Mouse (Mus musculus) MEL (cell line): ENCODE data around the gene Timm17a.

Source experiments
- BHLHE40 ChIP-seq: IDR thresholded peaks from 2 replicates; pipeline ENCODE4 v1.6.1; 2012; ENCODE audit warnings: low read depth, mild to moderate bottlenecking, inconsistent platforms, low read length, improper control_type of control experiment, borderline replicate concordance
- CTCF ChIP-seq, 3 experiments: IDR thresholded peaks in 2 of 3; conservative IDR thresholded peaks in 1 of 3; 2 replicates each; pipeline ENCODE4 v1.5.1; 2011 to 2012; ENCODE audit warnings: low read length in 3 of 3, low read depth in 2 of 3, mild to moderate bottlenecking in 2 of 3, improper control_type of control experiment in 1 of 3, inconsistent platforms in 1 of 3, mixed read lengths in 1 of 3, moderate library complexity in 1 of 3; ENCODE audit not compliant: control insufficient read depth in 1 of 3, insufficient read depth in 1 of 3, poor library complexity in 1 of 3, severe bottlenecking in 1 of 3
- ELF1 ChIP-seq: IDR thresholded peaks from 2 replicates; pipeline ENCODE4 v1.6.1; 2014; ENCODE audit warnings: low read depth, mild to moderate bottlenecking, inconsistent platforms, low read length, improper control_type of control experiment, moderate library complexity
- GATA1 ChIP-seq: IDR thresholded peaks from 2 replicates; pipeline ENCODE4 v1.6.1; 2011; ENCODE audit warnings: low read depth, low read length, improper control_type of control experiment
- HCFC1 ChIP-seq: IDR thresholded peaks from 2 replicates; pipeline ENCODE4 v1.6.1; 2012; ENCODE audit warnings: low read depth, mild to moderate bottlenecking, inconsistent platforms, low read length, improper control_type of control experiment, moderate library complexity
- KAT2A ChIP-seq: conservative IDR thresholded peaks from 2 replicates; pipeline ENCODE4 v1.6.1; 2012; ENCODE audit warnings: low read depth, low read length, improper control_type of control experiment, inconsistent platforms
- MAX ChIP-seq: IDR thresholded peaks from 2 replicates; pipeline ENCODE4 v1.6.1; 2011; ENCODE audit warnings: low read length, improper control_type of control experiment
- MYB ChIP-seq: IDR thresholded peaks from 2 replicates; pipeline ENCODE4 v1.6.1; 2011; ENCODE audit warnings: mild to moderate bottlenecking, low read depth, low read length, improper control_type of control experiment
- POLR2A ChIP-seq, 2 experiments: IDR thresholded peaks; 2 replicates each; pipeline ENCODE4 v1.6.1; 2011 to 2012; ENCODE audit warnings: low read length in 2 of 2, mild to moderate bottlenecking in 2 of 2, control low read depth in 1 of 2, improper control_type of control experiment in 1 of 2, low read depth in 1 of 2, moderate library complexity in 1 of 2; ENCODE audit not compliant: control insufficient read depth in 1 of 2, insufficient read depth in 1 of 2, poor library complexity in 1 of 2
- RCOR1 ChIP-seq: IDR thresholded peaks from 2 replicates; pipeline ENCODE4 v1.6.1; 2012; ENCODE audit warnings: low read depth, mild to moderate bottlenecking, inconsistent platforms, low read length, improper control_type of control experiment
- UBTF ChIP-seq: IDR thresholded peaks from 2 replicates; pipeline ENCODE4 v1.6.1; 2012; ENCODE audit warnings: low read depth, mild to moderate bottlenecking, inconsistent platforms, low read length, improper control_type of control experiment, moderate library complexity, borderline replicate concordance; ENCODE audit not compliant: insufficient read depth

DNA sequence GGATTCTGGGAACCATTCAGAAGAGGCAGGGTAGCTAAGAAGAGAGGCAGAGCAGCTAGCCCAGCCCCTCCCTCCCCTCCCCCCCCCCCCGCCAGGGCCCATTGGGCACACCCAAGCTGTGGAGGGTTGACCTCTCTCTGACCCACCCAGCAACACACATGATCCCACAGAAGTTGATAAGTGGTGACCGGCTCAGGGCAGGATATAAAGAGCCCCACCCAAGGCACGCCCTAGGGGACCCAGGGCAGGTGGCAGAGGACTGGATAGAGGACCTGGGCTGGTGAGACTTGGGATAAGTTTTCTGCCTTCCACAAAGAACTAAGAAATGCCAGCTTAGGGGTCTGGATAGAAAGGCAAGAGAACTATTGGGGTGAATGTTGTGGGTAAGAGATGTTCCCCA, 62.9 kb downstream of the Timm17a start:
- TF ChIP-seq CTCF (IDR thresholded peaks at IDR 0.05 in 2 of 3, conservative IDR thresholded peaks at IDR 0.05 in 1 of 3; ENCODE audit: control insufficient read depth in 1 of 3, insufficient read depth in 1 of 3, low read depth in 2 of 3, low read length in 3 of 3, poor library complexity in 1 of 3, severe bottlenecking in 1 of 3) (no peak), POLR2A (IDR thresholded peaks at IDR 0.05; ENCODE audit: control insufficient read depth in 1 of 2, insufficient read depth in 1 of 2, low read depth in 1 of 2, low read length in 2 of 2, poor library complexity in 1 of 2) (no peak), UBTF (no peak), MAX (no peak), RCOR1 (no peak), GATA1 (no peak), MYB (no peak), BHLHE40 (no peak), KAT2A (no peak), HCFC1 (no peak), ELF1 (no peak)
